Mouse (Mus musculus) frontal cortex, adult 2 months (tissue): ENCODE data around the gene 1810049J17Rik. TPM values are rescaled to one million over a fixed set of nuclear protein-coding genes. Genes with fewer than 3 reads are reported as not detected.

Source experiments
- polyA plus RNA-seq: library from polyadenylated mRNA; depleted of rRNA; stranded (reverse); fragments of >200 nt; gene quantifications from 2 replicates; pipeline ENCODE4 v1.2.3, GENCODE M21; 2012; rRNA removed

1810049J17Rik gene
- polyA plus RNA-seq, 1 experiment, result not detected

Other genes starting within 250 kb of the 1810049J17Rik start
- 160 TPM in 2 replicates for gene Zfr, start 204.1 kb downstream of the 1810049J17Rik start, polyA plus RNA-seq
- 24.5 and 24.7 TPM in 2 replicates for gene Mtmr12, start 116.9 kb downstream of the 1810049J17Rik start, polyA plus RNA-seq
- gene Golph3, start 449 bp downstream of the 1810049J17Rik start, polyA plus RNA-seq, result 78.8 and 83.7 TPM in 2 replicates